Mouse (Mus musculus) spleen, postnatal 14 days (tissue): ENCODE measurements at regions not wholly inside any gene's neighbourhood (a gene's known extent, or its start where the extent isn't known, plus 50 kb on each side); places are given as distances from the start of the nearest gene placed in this dataset.
"Not testable (repeated sequence)": the region's sequence is repeated elsewhere in the genome, so short reads cannot be mapped to it uniquely, and the experiment has no call there.

Experiments used
- DNase-seq, 2 experiments: peaks; one replicate each; pipeline ENCODE4 v3.0.0; 2021 to 2022; ENCODE audit warnings: low spot score in 2 of 2

GRCm38 (mm10) chr2:78600753-78601152 is 267.2 kb upstream of the Ube2e3 start:
- DNase-seq, result no peak

DNA sequence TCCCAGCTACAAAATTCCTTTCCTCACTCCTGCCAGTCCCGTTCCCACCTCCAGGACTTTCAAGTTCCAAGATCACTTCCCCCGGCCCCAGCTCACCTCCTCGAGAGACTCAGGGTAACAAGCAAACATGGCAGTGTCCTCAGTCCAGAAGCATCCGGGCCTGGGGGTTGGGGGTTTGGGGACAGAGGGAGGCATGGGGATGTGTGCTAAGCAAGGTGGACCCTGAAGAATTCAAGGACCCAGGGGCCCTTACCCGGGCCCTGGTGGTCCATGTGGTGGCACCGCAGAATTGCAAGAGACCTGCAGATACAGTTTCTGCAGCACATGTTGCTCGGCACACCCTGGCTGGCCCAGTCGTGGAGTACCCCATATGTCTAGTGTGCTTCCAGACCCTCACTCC is 269.9 kb upstream of the Ube2e3 start:
- no peak for DNase-seq

- no peak for DNase-seq
Measured at GRCm38 (mm10) chr2:78596251-78596650, 271.7 kb upstream of the Ube2e3 start.

DNA sequence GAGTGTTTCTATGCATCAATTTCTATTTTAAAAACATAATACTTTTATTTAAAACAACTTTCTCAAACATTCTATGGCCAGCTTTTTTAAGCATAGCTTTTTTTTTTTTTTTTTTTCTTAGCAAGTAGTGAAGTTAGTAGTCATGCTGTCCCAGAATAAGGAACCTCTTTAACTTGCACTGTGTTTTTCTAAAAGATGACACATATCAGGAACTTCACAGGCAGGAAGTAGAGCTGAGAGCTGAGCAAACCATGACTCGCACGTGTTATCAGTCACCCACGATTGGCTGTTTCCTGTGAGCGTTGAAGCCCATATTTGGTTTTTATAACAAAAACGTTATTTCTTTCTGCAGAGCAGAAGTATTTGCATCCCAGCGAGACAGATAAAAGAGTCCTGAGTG is 287.9 kb upstream of the Ube2e3 start:
- DNase-seq, result no peak

DNA sequence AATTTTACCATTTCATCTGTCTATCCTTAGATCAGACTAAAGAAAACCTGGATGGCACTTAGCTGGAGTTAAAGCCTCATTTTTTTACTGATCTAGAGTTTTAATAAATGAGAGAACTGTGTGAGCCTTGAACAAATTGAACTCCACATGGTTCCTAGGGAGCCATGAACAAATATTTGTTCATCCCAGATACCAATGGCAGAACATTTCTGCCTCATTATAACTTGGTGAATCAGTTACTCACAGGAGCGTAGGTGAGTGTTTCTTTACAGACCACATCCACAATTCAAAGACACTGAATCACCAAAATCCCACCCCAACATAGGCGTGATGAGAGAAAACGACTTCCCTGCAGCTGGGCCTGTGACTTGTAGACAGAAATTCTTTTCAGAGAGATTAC is 295.4 kb upstream of the Ube2e3 start:
- DNase-seq, result no peak

DNA sequence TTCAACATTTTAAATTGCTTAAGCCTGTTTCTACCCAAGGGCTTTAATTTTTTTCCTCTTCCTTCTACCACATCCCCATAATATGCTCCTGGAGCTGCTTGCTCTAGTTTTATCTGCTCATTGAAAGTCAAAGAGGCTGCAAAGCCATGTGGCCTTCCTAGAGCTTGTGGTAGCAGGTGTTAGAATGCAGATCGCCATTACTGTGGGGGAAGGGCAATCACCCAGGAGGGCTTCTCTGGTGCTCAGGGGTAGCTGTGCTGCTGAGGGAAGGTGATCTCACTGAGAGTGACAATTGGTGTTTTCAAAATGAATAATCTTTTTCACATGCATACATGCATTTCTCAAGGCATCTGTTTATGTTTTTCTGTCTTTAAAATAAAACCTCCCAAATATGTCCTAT is 309.8 kb upstream of the Ube2e3 start:
- no peak for DNase-seq

GRCm38 (mm10) chr2:78551085-78551484 is 316.8 kb upstream of the Ube2e3 start:
- DNase-seq, result no peak

DNA sequence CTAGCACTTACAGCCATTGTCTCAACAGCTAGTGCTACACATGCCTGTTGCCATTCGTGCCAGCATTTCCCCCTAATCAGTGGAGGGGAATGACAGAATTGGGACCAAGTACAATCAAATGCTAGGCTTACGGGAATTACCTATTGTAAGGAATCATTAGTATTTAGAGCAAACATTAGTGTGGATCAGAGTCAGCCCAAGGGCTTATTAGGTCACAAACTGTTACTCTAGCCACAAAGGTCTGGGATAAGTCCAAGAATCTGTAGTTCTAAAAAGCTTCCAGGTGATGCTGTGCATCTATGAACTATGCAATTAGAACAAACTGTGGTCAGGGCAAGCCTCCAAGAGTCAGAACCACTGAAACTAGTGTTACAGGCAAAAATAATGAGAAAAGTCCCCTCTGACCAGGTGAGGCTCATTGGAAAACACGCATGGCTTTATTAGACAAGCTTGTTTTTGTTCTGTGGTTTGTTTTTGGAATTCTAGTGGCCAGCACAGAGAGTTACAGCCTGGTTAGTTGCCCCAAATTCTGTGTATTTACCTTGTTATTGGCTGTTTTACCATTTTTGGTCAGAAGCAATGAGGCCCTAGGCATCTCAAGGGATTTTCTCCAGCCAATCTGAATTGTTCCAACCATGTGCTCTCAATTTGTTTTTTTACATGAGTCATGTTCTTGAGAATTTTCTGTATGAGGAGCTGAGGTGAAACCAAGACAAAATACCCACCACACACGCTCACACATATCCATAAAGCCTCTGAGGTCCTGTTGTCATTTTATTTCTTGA is 319.0 kb upstream of the Ube2e3 start:
- no peak for DNase-seq

- DNase-seq, result no peak
Measured at GRCm38 (mm10) chr2:78547286-78547685, 320.6 kb upstream of the Ube2e3 start.

- DNase-seq, result no peak
Measured at GRCm38 (mm10) chr2:78540422-78540821, 327.5 kb upstream of the Ube2e3 start.

DNA sequence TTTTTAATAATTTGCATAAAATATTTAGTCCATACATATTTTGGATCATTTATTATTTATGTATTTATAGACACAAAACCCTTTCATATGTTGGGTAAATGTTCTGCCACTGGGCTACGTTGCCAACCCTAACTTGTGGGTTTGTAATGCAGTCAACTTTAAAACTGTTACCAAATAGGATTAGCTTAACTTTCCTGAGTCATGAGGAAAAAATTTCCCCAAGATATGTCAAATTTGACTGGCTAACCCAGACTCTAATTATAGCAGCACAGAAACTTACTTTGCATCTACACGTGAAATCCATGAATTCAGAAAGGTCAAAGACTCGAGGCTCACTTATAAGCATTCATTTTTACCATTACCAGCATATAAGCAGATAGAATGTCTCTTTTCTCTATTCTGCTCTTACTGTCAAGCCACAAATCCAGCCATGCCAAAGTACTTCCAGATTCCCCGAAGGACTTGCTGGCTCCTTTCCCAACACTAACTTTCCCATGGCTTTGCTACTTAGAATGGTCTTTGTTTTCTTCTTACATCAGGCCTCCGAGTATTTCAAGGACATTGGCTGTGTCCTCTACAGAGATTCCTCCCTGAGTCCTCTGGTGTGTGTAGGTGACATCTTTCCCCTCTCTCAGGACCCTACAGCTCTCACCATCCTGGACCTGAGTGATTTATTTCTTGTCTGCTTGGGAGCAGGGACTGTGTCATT is 328.2 kb upstream of the Ube2e3 start:
- DNase-seq, result no peak

- no peak for DNase-seq
Measured at GRCm38 (mm10) chr2:78537574-78537973, 330.4 kb upstream of the Ube2e3 start.

DNA sequence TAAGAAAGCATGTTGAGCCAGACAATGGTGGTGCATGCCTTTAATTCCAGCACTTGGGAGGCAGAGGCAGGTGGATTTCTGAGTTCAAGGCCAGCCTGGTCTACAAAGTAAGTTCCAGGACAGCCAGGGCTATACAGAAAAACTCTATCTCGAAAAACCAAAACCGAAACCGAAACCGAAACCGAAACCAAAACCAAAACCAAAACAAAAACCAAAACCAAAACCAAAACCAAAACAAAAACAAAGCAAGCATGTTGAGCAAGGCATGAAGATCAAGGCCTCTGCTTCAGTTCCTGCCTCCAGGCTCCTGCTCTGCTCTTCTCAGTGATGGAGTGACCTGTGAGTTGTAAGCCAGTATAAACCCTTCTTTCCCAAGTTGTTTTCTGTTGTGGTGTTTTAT is 334.0 kb upstream of the Ube2e3 start:
- DNase-seq, result not testable (repeated sequence)

- no peak for DNase-seq
Measured at GRCm38 (mm10) chr2:78530535-78530934, 337.4 kb upstream of the Ube2e3 start.

DNA sequence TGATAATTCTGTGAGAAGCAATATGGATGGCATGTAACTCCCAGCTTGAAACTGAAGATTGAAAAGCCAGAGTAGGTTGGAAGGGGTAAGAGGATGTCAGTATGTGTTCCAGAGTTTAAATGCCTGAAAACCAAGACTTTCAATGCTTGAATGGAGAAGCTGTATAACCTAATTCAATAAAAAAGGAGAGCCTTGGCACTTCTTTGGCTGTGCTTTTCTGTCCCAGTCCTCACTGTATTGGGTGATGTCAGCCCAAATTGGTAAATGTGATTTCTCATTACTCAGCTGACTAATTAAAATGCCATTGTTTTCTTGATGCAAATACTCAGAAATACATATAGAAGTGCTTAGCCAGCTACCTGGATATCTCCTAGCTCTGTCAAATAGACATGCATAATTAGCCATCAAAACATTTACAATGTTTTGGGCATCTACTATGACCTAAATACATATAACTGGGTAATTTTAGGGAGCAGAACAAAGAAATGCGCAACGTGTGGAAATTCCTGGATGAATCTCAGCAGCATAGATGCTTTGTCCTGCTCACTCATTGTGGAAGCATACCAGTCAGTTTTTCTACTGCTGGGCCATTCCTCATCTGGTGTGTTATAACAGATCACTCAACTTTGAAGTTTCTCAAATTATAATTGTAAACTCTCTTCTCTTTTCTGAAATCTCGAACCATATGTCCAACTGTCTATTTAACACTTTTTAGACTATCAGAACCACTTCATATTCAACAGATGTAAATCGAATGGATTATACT is 347.5 kb upstream of the Ube2e3 start:
- DNase-seq, result no peak

DNA sequence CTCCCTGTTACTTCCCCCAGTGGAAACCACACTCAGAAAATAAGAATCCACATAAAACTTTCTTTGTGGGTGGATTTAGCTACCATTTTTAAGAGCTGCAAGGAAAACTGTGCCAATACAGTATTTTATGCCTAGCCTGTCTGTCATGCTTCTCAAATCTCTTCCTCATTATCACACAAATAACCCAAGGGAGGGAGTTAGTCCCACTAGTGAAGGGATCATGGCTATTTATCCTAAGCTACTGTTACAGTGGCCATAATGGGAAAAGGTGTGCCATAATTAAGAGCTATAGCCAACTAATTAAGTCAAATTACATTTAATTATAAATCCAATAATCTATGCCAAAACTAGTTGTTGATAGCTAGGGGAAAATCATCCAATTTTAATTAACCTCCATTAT is 374.8 kb upstream of the Ube2e3 start:
- no peak for DNase-seq

- no peak for DNase-seq
Measured at GRCm38 (mm10) chr2:78480036-78480435, 387.9 kb upstream of the Ube2e3 start.

DNA sequence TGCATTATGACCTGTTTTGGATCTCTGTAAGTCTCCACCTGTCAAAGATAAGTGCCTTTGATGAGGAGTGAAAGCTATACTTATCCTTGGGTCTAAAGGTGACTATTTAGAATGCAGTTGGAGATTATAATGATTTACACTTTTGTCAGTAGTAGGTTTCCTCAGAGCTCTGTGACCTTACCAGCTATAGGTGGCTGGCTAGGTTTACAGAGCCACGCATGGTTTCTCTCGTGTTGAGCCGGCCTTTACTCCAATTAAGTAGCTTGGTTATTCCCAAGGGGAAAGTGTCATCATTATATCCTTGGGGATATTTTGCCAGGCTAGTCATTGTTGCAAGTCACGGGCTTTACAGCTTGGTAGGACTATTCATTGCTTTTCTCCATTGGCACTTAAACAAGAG is 408.5 kb upstream of the Ube2e3 start:
- DNase-seq, result no peak

GRCm38 (mm10) chr2:78453411-78453810 is 414.5 kb upstream of the Ube2e3 start:
- no peak for DNase-seq

DNA sequence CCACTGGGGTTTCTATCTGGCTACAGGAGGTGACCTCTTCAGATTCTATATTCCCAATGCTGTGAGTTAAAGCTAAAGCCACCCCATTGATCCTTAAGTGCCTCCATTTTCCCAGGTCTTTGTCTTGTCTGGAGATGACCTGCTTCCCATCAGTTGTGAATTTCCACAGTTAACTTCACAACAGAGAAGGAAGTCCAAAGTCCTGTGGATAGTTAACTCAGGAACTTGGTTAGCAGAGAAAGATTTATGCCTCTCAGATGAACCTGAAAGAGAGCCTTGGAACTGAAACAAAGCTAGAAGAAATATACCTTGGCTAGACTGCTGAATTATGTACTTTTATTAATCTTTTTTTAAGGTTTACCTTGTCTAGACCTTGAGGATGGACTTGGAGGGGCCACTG is 431.1 kb upstream of the Ube2e3 start:
- DNase-seq, result no peak

DNA sequence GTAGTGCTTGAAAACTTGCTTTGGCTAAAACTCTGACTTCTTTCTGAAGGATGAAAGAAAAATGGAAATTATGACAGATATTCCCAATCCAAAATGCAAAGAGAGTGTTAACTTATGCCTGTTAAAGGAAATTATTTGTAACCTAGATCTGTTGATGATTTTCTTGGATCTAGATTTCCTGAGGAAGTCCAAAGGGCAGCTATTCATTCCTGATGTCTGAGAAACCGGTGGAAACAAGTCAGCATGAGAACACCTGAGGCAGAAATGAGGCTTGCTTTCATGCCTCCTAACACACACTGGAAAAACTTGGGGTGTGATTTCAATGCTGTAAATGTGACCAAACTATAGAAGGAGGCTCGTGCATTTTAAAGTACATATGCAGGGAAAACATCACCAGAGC is 432.9 kb upstream of the Ube2e3 start:
- DNase-seq, result no peak

- no peak for DNase-seq
Measured at GRCm38 (mm10) chr2:78427659-78428336, 440.1 kb upstream of the Ube2e3 start.
